Mouse (Mus musculus): ENCODE results near the gene Atp8a2.

DNA sequence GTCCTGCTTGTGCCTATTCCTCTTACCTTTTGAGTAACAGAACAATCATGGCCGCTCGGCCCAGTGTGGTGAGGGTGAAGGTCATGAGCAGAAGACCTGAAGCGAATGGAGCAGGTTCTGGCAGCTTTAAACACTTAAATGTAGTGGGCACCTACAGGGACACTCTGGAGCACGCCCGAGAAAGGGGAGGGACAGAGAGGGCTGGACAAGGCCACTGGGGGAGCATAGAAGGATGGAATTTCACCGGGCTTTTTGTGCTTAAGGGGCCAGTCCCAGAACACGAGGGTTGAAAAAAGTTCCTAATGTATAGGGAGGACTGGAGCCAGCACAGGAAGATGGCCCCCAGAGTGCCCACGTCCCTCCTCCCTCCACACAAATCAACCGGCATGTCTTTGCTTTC lies 563.0 kb downstream of the Atp8a2 start:
- TF ChIP-seq POLR2AphosphoS5 (IDR thresholded peaks at IDR 0.05; ENCODE audit: insufficient replicate concordance, low read depth, low read length): no peak
- TF ChIP-seq GATA1 (IDR thresholded peaks at IDR 0.05; ENCODE audit: borderline replicate concordance, low read length): no peak
- no peak for TF ChIP-seq CTCF (IDR thresholded peaks at IDR 0.05; ENCODE audit: low read depth, low read length)
- TF ChIP-seq TAL1 (conservative IDR thresholded peaks at IDR 0.05; ENCODE audit: low read depth, low read length): no peak
- TF ChIP-seq GATA2 (IDR thresholded peaks at IDR 0.05; ENCODE audit: borderline replicate concordance, low read depth, low read length): no peak
